Mouse (Mus musculus) heart, adult 11 months (tissue): ENCODE measurements around the gene Nccrp1.
"Not testable (repeated sequence)": the region's sequence is repeated elsewhere in the genome, so short reads cannot be mapped to it uniquely, and the experiment has no call there.

Source experiments
- DNase-seq: peaks from one replicate; pipeline ENCODE4 v3.0.0; 2022

Nccrp1 gene

GRCm38 (mm10) chr7:28510405-28510974 lies 36.6 kb downstream of the Nccrp1 start, which contains the start of gene Ifnl2:
TSS of gene Ifnl2 (minus strand) at chr7:28510455.
- not testable (repeated sequence) for DNase-seq

DNA sequence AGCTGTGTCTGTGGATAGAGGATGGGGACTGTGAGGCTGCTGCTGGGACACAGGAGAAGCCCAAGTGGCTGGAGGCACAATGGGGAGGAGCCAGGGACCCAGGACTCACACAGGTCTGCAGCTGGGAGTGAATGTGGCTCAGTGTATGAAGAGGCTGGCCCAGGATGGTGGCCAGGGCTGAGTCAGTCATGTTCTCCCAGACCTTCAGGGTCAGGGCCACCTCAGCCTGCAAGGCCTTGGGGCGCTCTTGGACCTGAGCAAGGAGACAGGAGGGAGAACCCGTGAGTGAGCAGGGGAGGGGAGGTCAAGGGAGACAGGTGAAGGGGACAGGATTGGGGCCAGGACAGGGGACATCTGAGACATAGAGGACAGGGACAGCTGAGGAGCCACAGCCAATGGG lies 37.9 kb downstream of the Nccrp1 start:
- not testable (repeated sequence) for DNase-seq

DNA sequence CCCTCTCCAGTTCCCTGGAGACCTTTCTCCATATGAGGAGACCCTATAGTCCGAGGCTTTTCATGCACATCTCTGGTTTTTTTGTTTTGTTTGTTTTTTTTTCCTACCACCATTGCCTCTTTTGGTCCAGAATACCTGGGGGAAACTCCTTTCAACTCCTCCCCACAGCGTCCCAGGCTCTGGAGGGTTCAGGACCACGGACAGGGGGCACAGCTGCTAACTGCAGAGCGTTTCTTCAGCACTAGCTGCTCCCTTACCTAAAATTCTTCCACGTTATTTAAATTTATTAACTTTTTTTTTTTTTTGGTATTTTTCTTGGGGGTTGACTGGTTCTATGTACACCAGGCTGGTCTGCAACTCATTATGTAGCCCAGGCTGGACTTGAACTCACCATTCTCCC lies 41.5 kb downstream of the Nccrp1 start:
- no peak for DNase-seq

DNA sequence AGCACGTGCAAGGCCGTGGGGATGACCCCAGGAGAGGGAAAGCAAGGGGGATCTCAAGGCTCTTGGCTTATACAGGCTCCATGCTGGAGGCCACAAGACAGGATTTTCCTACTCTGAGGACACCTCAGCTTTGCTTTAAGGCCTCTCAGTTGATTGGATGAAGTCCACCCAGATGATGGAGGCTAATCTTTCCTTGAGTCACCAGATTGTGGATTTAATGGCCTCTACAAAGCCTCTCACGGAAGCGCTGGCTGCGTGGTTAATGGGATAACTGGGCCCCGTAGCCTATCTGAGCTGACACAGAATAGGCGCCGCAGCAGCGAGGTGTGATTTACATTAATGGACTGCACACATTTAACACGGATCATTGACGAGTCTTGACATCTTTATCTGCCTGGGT lies 51.6 kb downstream of the Nccrp1 start:
- no peak for DNase-seq
